Mouse (Mus musculus) kidney, postnatal 36 days (tissue): ENCODE results near the gene Trappc3.
A peak's percentile ranks its signal among the peaks of the same experiment; 100 is the strongest.
"Not testable (repeated sequence)": the region's sequence is repeated elsewhere in the genome, so short reads cannot be mapped to it uniquely, and the experiment has no call there.

Source experiments
- DNase-seq, 2 experiments: peaks; one replicate each; pipeline ENCODE4 v3.0.0; 2021 to 2022; ENCODE audit warnings: mixed read lengths in 2 of 2

Trappc3 gene

GRCm38 (mm10) chr4:126262119-126262807, at the start of gene Trappc3:
Gene Trappc3, plus strand, starts transcription at chr4:126262325.
- peak; percentile 100 for DNase-seq

GRCm38 (mm10) chr4:126217771-126218170, 44.4 kb upstream of the Trappc3 start:
- DNase-seq, result no peak

- DNase-seq, result not testable (repeated sequence)
These were observed 42.6 kb upstream of the Trappc3 start for GRCm38 (mm10) chr4:126219540-126219939.

GRCm38 (mm10) chr4:126220045-126220444, 42.1 kb upstream of the Trappc3 start:
- DNase-seq, result no peak

GRCm38 (mm10) chr4:126222631-126223030, 39.5 kb upstream of the Trappc3 start:
- DNase-seq, result no peak

- no peak for DNase-seq
These were observed 35.5 kb upstream of the Trappc3 start for GRCm38 (mm10) chr4:126226640-126227039.

- peak; percentile 89 to 95 for DNase-seq
These were observed 34.9 kb upstream of the Trappc3 start for GRCm38 (mm10) chr4:126227077-126227761.

- no peak for DNase-seq
These were observed 34.0 kb upstream of the Trappc3 start for GRCm38 (mm10) chr4:126228144-126228543.

- DNase-seq, result peak in 1 of 2 experiments; percentile 12
These were observed 32.2 kb upstream of the Trappc3 start for GRCm38 (mm10) chr4:126229900-126230299.

GRCm38 (mm10) chr4:126233676-126234308, 28.3 kb upstream of the Trappc3 start:
- peak in 1 of 2 experiments; percentile 14 for DNase-seq

- DNase-seq, result peak; percentile 42 to 51
These were observed 27.5 kb upstream of the Trappc3 start for GRCm38 (mm10) chr4:126234496-126235175.

- DNase-seq, result no peak
These were observed 26.9 kb upstream of the Trappc3 start for GRCm38 (mm10) chr4:126235191-126235590.

GRCm38 (mm10) chr4:126236467-126237280, 25.5 kb upstream of the Trappc3 start:
- DNase-seq, result peak; percentile 73 to 87

- peak; percentile 19 to 29 for DNase-seq
These were observed 24.3 kb upstream of the Trappc3 start for GRCm38 (mm10) chr4:126237721-126238242.

GRCm38 (mm10) chr4:126239862-126240475, 22.2 kb upstream of the Trappc3 start:
- no peak for DNase-seq

- peak in 1 of 2 experiments; percentile 10 for DNase-seq
These were observed 20.2 kb upstream of the Trappc3 start for GRCm38 (mm10) chr4:126241956-126242355.

GRCm38 (mm10) chr4:126242510-126242909, 19.6 kb upstream of the Trappc3 start:
- DNase-seq, result no peak

GRCm38 (mm10) chr4:126246202-126246889, 15.8 kb upstream of the Trappc3 start:
- no peak for DNase-seq

GRCm38 (mm10) chr4:126248261-126248868, 13.8 kb upstream of the Trappc3 start:
- DNase-seq, result no peak

GRCm38 (mm10) chr4:126250659-126251058, 11.5 kb upstream of the Trappc3 start:
- DNase-seq, result no peak
